Comparison of ENCODE assay signal across 25 mouse cellular contexts in the genomic region with DNA sequence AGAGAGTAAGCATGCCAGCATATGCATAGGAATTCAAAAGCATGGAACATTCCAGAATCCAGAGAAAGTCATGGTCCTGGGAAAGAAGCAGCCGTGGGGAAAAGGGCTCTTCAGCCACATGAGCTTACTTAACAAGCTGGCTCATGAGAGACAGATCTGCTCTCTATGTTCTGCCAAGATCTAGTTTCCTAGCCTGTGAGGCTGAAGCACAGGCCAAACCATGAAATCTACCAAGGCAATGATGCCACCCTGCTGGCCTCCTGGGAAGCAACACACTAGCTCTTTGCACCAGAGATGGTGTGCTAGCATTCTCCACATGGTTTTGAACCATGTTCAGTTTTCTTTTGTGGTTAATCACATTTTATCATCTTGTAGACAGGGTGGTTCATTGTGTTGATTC.
DNase-seq lines count a peak whose midpoint lies in the region; ATAC-seq and TF ChIP-seq lines count a peak whose summit lies in the region.
"Had no signal": no experiment of that assay in that cellular context is flagged by ENCODE, and none has a peak within 500 bp of the region (broad histone marks: within the 10 kb centered on the region; RNA-seq: fewer than 3 reads in every experiment).

No protein-coding gene starts in this region.

- H3K27me3 ChIP-seq in heart, postnatal 0 days (ENCODE audit: control insufficient read depth, insufficient read depth, low read length) = no peaks in the 10 kb centered on the region
- no peaks in the 10 kb centered on the region for H3K27me3 ChIP-seq in heart, embryonic 10.5 days (ENCODE audit: insufficient read depth, poor library complexity, severe bottlenecking)
- no peaks in the 10 kb centered on the region for H3K27me3 ChIP-seq in kidney, embryonic 16.5 days (ENCODE audit: insufficient read depth, low read length)
- H3K27me3 ChIP-seq: embryonic facial prominence, embryonic 13.5 days; forebrain, embryonic 12.5 days; forebrain, embryonic 15.5 days; heart, embryonic 13.5 days; hindbrain, embryonic 12.5 days; hindbrain, embryonic 15.5 days had no signal

- intact Hi-C loops in heart, postnatal 36 days (cut with DNase I) = no loop called here

- no peak for ATAC-seq in heart, postnatal 0 days (ENCODE audit: insufficient read depth, low read depth)
- ATAC-seq in kidney, embryonic 16.5 days (ENCODE audit: low FRiP score, low TSS enrichment) = no peak
- ATAC-seq: activated CD4-positive, CD25-positive, alpha-beta regulatory T cell, adult 4 months; forebrain, embryonic 15.5 days; intestine, postnatal 0 days had no signal

- H3K4me1 ChIP-seq in heart, postnatal 0 days (ENCODE audit: control insufficient read depth, insufficient read depth) = no peaks in the 10 kb centered on the region
- H3K4me1 ChIP-seq in heart, embryonic 10.5 days = no peaks in the 10 kb centered on the region
- no peaks in the 10 kb centered on the region for H3K4me1 ChIP-seq in kidney, embryonic 16.5 days (ENCODE audit: insufficient read depth, low read length)
- H3K4me1 ChIP-seq: embryonic facial prominence, embryonic 10.5 days; embryonic facial prominence, embryonic 13.5 days; forebrain, embryonic 12.5 days; forebrain, embryonic 15.5 days; heart, embryonic 13.5 days; hindbrain, embryonic 12.5 days; hindbrain, embryonic 15.5 days had no signal

- H3K36me3 ChIP-seq in heart, postnatal 0 days (replicated peaks; ENCODE audit: control insufficient read depth, insufficient read depth, low read length) = no peaks in the 10 kb centered on the region
- no peaks in the 10 kb centered on the region for H3K36me3 ChIP-seq in heart, embryonic 10.5 days
- no peaks in the 10 kb centered on the region for H3K36me3 ChIP-seq in kidney, embryonic 16.5 days (ENCODE audit: insufficient read depth, low read length)
- H3K36me3 ChIP-seq: embryonic facial prominence, embryonic 10.5 days; embryonic facial prominence, embryonic 13.5 days; forebrain, embryonic 12.5 days; forebrain, embryonic 15.5 days; heart, embryonic 13.5 days; hindbrain, embryonic 12.5 days; hindbrain, embryonic 15.5 days had no signal

- no peaks in the 10 kb centered on the region for H3K9me3 ChIP-seq in heart, postnatal 0 days (replicated peaks; ENCODE audit: control insufficient read depth, low read length)
- no peaks in the 10 kb centered on the region for H3K9me3 ChIP-seq in heart, embryonic 10.5 days
- peaks cover 3% of the 10 kb centered on the region; the same call in 1 of the 2 replicates for H3K9me3 ChIP-seq in kidney, embryonic 16.5 days (ENCODE audit: low read length)
- H3K9me3 ChIP-seq: embryonic facial prominence, embryonic 10.5 days; embryonic facial prominence, embryonic 13.5 days; forebrain, embryonic 12.5 days; forebrain, embryonic 15.5 days; hindbrain, embryonic 12.5 days; hindbrain, embryonic 15.5 days had no signal

- TF ChIP-seq CTCF in heart, postnatal 0 days (IDR thresholded peaks at IDR 0.05; ENCODE audit: low read depth) = no peak

- peak; percentile 20 for DNase-seq in adrenal gland, postnatal 14 days
- DNase-seq in adrenal gland, postnatal 25 days = no peak
- DNase-seq in heart, adult 11 months = peak; percentile 92
- DNase-seq in heart, postnatal 36 days = no peak
- DNase-seq in heart, postnatal 0 days (ENCODE audit: low spot score) = no peak
- no peak for DNase-seq in heart, embryonic 10.5 days (ENCODE audit: low spot score)
- DNase-seq in thymus, postnatal 10 days (ENCODE audit: low spot score in 2 of 2) = no peak
- DNase-seq: adrenal gland, postnatal 10 days; cerebellum, adult 11-12 months; cerebellum, adult 8-10 months; cerebellum, postnatal 10 days; cerebellum, postnatal 36 days; embryo, embryonic 11 days; kidney, adult 2 months had no signal

- no peak overlapping the region for H3K4me3 ChIP-seq in heart, postnatal 0 days (ENCODE audit: low read depth, low read length)
- H3K4me3 ChIP-seq in heart, embryonic 10.5 days = no peak overlapping the region
- H3K4me3 ChIP-seq in kidney, embryonic 16.5 days (ENCODE audit: low read length) = no peak overlapping the region
- H3K4me3 ChIP-seq: embryonic facial prominence, embryonic 10.5 days; embryonic facial prominence, embryonic 13.5 days; erythroblast, embryonic 14.5 days; forebrain, embryonic 12.5 days; forebrain, embryonic 15.5 days; heart, embryonic 13.5 days; hindbrain, embryonic 12.5 days; hindbrain, embryonic 15.5 days had no signal

- no peak overlapping the region for H3K4me2 ChIP-seq in heart, postnatal 0 days (ENCODE audit: low read depth, low read length)
- H3K4me2 ChIP-seq in kidney, embryonic 16.5 days (replicated peaks; ENCODE audit: low read depth, low read length) = no peak overlapping the region
- H3K4me2 ChIP-seq: embryonic facial prominence, embryonic 13.5 days; forebrain, embryonic 12.5 days; forebrain, embryonic 15.5 days; heart, embryonic 13.5 days; hindbrain, embryonic 12.5 days; hindbrain, embryonic 15.5 days had no signal

- no peak for TF ChIP-seq EP300 in heart, postnatal 0 days (IDR thresholded peaks at IDR 0.05; ENCODE audit: low read depth)

- 40% methylated on average over 1 of the region's 1 CpGs for WGBS in heart, postnatal 0 days
- WGBS in heart, embryonic 10.5 days = 61% methylated on average over 1 of the region's 1 CpGs
- WGBS in kidney, embryonic 16.5 days = 75% methylated on average over 1 of the region's 1 CpGs

- peak overlapping the region; percentile 34; the same call in 1 of the 2 replicates for H3K27ac ChIP-seq in heart, postnatal 0 days (ENCODE audit: low read depth)
- no peak overlapping the region for H3K27ac ChIP-seq in heart, embryonic 10.5 days
- no peak overlapping the region for H3K27ac ChIP-seq in kidney, embryonic 16.5 days (ENCODE audit: low read length)
- H3K27ac ChIP-seq: embryonic facial prominence, embryonic 10.5 days; embryonic facial prominence, embryonic 13.5 days; forebrain, embryonic 12.5 days; forebrain, embryonic 15.5 days; heart, embryonic 13.5 days; hindbrain, embryonic 12.5 days; hindbrain, embryonic 15.5 days had no signal

- H3K9ac ChIP-seq in heart, postnatal 0 days (replicated peaks; ENCODE audit: low read depth, low read length) = no peak overlapping the region
- H3K9ac ChIP-seq in kidney, embryonic 16.5 days (replicated peaks; ENCODE audit: low read length) = no peak overlapping the region
- H3K9ac ChIP-seq: embryonic facial prominence, embryonic 13.5 days; forebrain, embryonic 12.5 days; forebrain, embryonic 15.5 days; heart, embryonic 13.5 days; hindbrain, embryonic 12.5 days; hindbrain, embryonic 15.5 days had no signal

Comparison
In these comparisons a context has a peak if more than half of its experiments do, and no peak if none do; other contexts are left out.
1. DNase-seq: peak in adrenal gland, postnatal 14 days (single experiment) and heart, adult 11 months (single experiment); none in adrenal gland, postnatal 25 days (single experiment), heart, postnatal 36 days (0 of 2), heart, postnatal 0 days (single experiment), heart, embryonic 10.5 days (single experiment) and thymus, postnatal 10 days (0 of 2).